Mouse (Mus musculus) lung, postnatal 0 days (tissue): ENCODE results near the gene Sdr39u1.

Experiments
- CTCF ChIP-seq: IDR thresholded peaks from 2 replicates; pipeline ENCODE4 v1.5.1; 2016; ENCODE audit warnings: antibody characterized with exemption, mild to moderate bottlenecking
- EP300 ChIP-seq: IDR thresholded peaks from 2 replicates; pipeline ENCODE4 v1.6.1; 2016; ENCODE audit warnings: antibody characterized with exemption, mild to moderate bottlenecking, control low read depth

- TF ChIP-seq CTCF (peak; percentile 34), EP300 (no peak)
These were observed 40.1 kb upstream of the Sdr39u1 start for GRCm38 (mm10) chr14:55940070-55940800.
